Mouse (Mus musculus) midbrain, embryonic 11.5 days (tissue): ENCODE results near the gene Tgm5. TPM values are rescaled to one million over a fixed set of nuclear protein-coding genes. Genes with fewer than 3 reads are reported as not detected.
"Not testable (repeated sequence)": the region's sequence is repeated elsewhere in the genome, so short reads cannot be mapped to it uniquely, and the experiment has no call there.

ENCODE experiments used
- ATAC-seq: fragments of 200-750 bp; cut with Nextera tagmentation; 2 replicates; pipeline ENCODE4 v1.8.0; 2017; ENCODE audit warnings: moderate TSS enrichment, moderate library complexity; ENCODE audit not compliant: low FRiP score
- DNase-seq: peaks from one replicate; pipeline ENCODE4 v3.0.0; 2015; ENCODE audit warnings: low spot score; ENCODE audit errors: missing footprints
- H3K27ac ChIP-seq: fragments of 300-500 bp; sonication (generic); 2 replicates; pipeline ENCODE4 v1.5.1; 2014; ENCODE audit warnings: low read depth, low read length
- H3K27me3 ChIP-seq: fragments of 300-500 bp; sonication (generic); 2 replicates; pipeline ENCODE4 v1.6.1; 2014; ENCODE audit warnings: mild to moderate bottlenecking, low read length, moderate library complexity, mixed read lengths; ENCODE audit not compliant: control insufficient read depth, insufficient read depth
- H3K36me3 ChIP-seq: fragments of 300-500 bp; sonication (generic); 2 replicates; pipeline ENCODE4 v1.6.1; 2014; ENCODE audit warnings: mild to moderate bottlenecking, low read length, moderate library complexity, mixed read lengths; ENCODE audit not compliant: control insufficient read depth, insufficient read depth
- H3K4me1 ChIP-seq: fragments of 300-500 bp; sonication (generic); 2 replicates; pipeline ENCODE4 v1.6.1; 2014; ENCODE audit warnings: low read length; ENCODE audit not compliant: control insufficient read depth, insufficient read depth
- H3K4me2 ChIP-seq: fragments of 300-500 bp; sonication (generic); 2 replicates; pipeline ENCODE4 v1.6.1; 2014; ENCODE audit warnings: mild to moderate bottlenecking, moderate library complexity
- H3K4me3 ChIP-seq: fragments of 300-500 bp; sonication (generic); 2 replicates; pipeline ENCODE4 v1.5.1; 2014; ENCODE audit warnings: low read depth, low read length
- H3K9ac ChIP-seq: fragments of 300-500 bp; sonication (generic); 2 replicates; pipeline ENCODE4 v1.6.1; 2014; ENCODE audit warnings: low read length
- H3K9me3 ChIP-seq: fragments of 300-500 bp; sonication (generic); 2 replicates; pipeline ENCODE4 v1.6.1; 2016; ENCODE audit warnings: low read length; ENCODE audit not compliant: control insufficient read depth
- WGBS: fragments of 180-500 bp; shearing (Covaris S2); extraction: QIAGEN DNeasy Blood & Tissue Kit; methylation state at CpG from one replicate; pipeline ENCODE4 v1.1.7; 2014; 5-methylcytosine and 5-hydroxymethylcytosine counted together
- polyA plus RNA-seq: library from polyadenylated mRNA; unstranded; fragments of >200 nt; fragmentation: Nextera tagmentation; extraction: Ambion mirVana; gene quantifications from 2 replicates; pipeline ENCODE4 v1.2.1, GENCODE M21; 2014

Tgm5 gene
- polyA plus RNA-seq, 1 experiment from 2014 or later: not detected

DNA sequence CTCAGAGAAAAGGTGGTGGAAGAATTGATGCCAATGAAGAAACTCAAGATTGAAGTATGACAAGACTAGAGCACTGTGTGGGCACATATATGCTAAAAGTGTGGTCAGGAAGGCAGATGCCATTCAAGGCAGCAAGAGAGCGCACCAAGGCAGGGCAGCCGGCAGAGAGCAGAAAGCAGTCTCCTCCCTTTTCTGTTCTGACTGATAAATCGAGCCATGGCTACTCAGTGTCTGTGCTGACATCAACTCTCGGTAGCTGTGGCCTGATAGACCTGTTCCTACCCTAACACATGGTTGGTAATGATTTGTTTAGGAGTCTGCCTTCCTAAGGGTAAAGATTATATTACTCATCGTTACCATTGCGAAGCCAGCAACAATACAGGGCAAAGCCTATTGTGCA lies 29.7 kb downstream of the Tgm5 start:
- ATAC-seq (no peak), DNase-seq (no peak)
- no peak overlapping the region for H3K9ac ChIP-seq
- H3K9me3 ChIP-seq: no peaks in the 10 kb centered on the region
- H3K4me2 ChIP-seq: no peak overlapping the region
- H3K27ac ChIP-seq: no peak overlapping the region
- 86% methylated on average over 6 of the region's 6 CpGs for WGBS
- H3K4me1 ChIP-seq: no peaks in the 10 kb centered on the region
- H3K27me3 ChIP-seq: no peaks in the 10 kb centered on the region
- H3K36me3 ChIP-seq: no peaks in the 10 kb centered on the region
- no peak overlapping the region for H3K4me3 ChIP-seq

DNA sequence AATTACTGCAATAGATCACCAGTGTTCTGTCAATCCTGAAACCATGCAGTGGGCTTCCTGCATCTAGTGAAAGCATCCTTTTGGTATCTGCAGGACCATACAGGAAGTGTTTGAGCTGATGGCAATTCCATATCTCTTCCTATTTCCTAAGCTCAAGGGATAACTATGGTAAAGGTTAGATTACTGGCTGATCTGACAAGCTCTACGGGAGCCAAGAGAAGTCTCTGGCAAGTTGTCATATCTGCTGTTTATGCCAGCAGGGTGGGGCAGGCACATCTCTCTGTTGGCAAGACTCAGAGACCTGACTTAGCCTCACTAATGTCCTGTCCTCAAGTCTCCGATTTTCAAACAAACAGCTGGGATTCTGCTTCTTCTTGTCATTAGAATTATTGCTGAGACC lies 31.6 kb downstream of the Tgm5 start:
- ATAC-seq (no peak), DNase-seq (no peak)
- H3K27ac ChIP-seq: no peak overlapping the region
- no peak overlapping the region for H3K4me2 ChIP-seq
- H3K4me3 ChIP-seq: no peak overlapping the region
- no peaks in the 10 kb centered on the region for H3K4me1 ChIP-seq
- H3K9ac ChIP-seq: no peak overlapping the region
- H3K27me3 ChIP-seq: no peaks in the 10 kb centered on the region
- 86% methylated on average over 2 of the region's 2 CpGs for WGBS
- H3K9me3 ChIP-seq: no peaks in the 10 kb centered on the region
- H3K36me3 ChIP-seq: no peaks in the 10 kb centered on the region

DNA sequence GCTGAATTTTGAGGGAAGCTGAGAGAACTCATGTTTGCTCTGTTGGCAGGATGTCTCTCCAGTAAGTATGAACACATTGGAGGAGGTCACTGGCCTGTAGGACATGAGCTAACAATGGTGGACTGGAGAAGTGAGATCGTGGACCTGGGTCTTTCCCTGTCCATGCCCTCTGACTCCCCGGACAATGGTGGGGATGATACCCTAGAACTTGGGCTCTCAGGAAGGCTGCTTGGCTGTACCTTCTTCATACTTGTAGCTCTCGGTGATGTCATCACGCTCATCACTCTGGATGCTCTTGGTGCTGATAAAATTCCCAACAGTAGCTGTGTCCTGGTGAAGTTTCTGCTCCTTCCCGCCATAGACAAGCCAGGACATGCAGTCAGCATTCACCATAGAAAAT lies 33.5 kb downstream of the Tgm5 start:
- H3K4me2 ChIP-seq: no peak overlapping the region
- no peaks in the 10 kb centered on the region for H3K27me3 ChIP-seq
- no peaks in the 10 kb centered on the region for H3K36me3 ChIP-seq
- H3K4me3 ChIP-seq: no peak overlapping the region
- H3K9ac ChIP-seq: no peak overlapping the region
- ATAC-seq (no peak), DNase-seq (no peak)
- H3K4me1 ChIP-seq: no peaks in the 10 kb centered on the region
- 87% methylated on average over 5 of the region's 5 CpGs for WGBS
- no peak overlapping the region for H3K27ac ChIP-seq
- no peaks in the 10 kb centered on the region for H3K9me3 ChIP-seq

DNA sequence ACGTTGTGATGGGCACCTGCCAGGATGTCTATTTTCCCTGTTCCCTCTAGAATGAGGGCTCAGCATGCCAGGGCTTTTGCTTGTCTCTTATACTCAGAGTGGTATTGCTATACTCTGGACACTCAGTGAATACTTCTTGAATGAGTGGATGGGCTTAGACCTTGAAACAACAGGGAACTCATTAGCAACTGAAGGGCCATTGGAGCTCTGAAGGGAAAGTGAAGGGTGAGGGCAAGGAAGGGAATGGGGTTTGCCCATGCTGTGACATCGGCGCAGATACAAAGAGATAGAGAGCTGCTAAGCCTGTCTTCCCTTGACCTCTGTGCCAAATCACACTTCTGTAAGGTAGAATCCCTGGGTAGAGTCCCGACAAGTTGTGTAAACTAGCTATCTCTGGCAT lies 40.0 kb downstream of the Tgm5 start:
- 79% methylated on average over 4 of the region's 4 CpGs for WGBS

DNA sequence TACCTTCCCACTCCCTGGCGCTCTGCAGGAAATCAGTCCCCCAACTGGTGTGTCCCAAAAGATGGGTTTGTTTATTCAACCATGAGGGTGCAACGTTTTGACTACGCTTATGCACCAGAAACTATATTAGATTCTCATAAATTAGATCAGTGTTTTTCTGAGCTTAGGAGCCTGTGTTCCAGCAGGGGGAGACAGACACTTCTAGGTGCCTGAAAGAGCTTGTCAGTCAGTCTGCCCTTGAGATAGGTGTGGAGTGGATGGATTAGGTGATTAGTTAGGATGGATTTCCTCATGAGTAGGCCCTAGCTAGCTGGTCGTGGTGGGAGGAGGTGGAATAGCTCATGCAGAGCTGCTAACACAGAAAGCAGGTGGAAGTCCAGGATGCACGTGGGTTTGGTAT lies 44.5 kb downstream of the Tgm5 start:
- DNase-seq: no peak
- no peak overlapping the region for H3K4me2 ChIP-seq
- WGBS: 55% methylated on average over 5 of the region's 5 CpGs

More for the DNA sequence above, 40.0 kb downstream of the Tgm5 start:
- H3K9ac ChIP-seq: no peak overlapping the region
- ATAC-seq (no peak), DNase-seq (no peak)
- no peak overlapping the region for H3K4me3 ChIP-seq
- H3K36me3 ChIP-seq: no peaks in the 10 kb centered on the region
- H3K27me3 ChIP-seq: no peaks in the 10 kb centered on the region
- H3K4me2 ChIP-seq: no peak overlapping the region
- H3K4me1 ChIP-seq: no peaks in the 10 kb centered on the region
- no peak overlapping the region for H3K27ac ChIP-seq
- no peaks in the 10 kb centered on the region for H3K9me3 ChIP-seq

DNA sequence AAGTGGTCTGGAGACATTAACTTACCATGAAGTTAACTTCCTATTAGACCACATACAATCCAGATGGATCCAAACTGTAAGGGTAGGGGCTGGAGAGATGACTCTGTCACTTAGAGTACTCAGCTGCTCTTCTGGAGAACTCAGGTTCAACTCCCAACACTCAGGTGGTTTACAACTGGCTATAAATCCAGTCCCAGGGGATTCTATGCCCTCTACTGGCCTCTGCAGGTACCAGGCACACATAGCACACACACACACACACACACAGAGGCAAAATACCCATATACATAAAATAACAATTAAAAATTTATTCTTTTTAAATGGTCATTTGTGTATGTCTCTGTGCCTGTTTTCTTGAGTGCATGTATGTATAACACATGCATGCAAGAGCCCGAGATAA lies 46.3 kb downstream of the Tgm5 start:
- no peak for ATAC-seq
- no peaks in the 10 kb centered on the region for H3K36me3 ChIP-seq
- WGBS: 98% methylated on average over 1 of the region's 1 CpGs

More for the DNA sequence above, 44.5 kb downstream of the Tgm5 start:
- H3K9ac ChIP-seq: no peak overlapping the region
- H3K27me3 ChIP-seq: no peaks in the 10 kb centered on the region
- H3K27ac ChIP-seq: no peak overlapping the region
- H3K4me3 ChIP-seq: no peak overlapping the region
- no peaks in the 10 kb centered on the region for H3K4me1 ChIP-seq
- no peak for ATAC-seq
- no peaks in the 10 kb centered on the region for H3K36me3 ChIP-seq
- no peaks in the 10 kb centered on the region for H3K9me3 ChIP-seq

DNA sequence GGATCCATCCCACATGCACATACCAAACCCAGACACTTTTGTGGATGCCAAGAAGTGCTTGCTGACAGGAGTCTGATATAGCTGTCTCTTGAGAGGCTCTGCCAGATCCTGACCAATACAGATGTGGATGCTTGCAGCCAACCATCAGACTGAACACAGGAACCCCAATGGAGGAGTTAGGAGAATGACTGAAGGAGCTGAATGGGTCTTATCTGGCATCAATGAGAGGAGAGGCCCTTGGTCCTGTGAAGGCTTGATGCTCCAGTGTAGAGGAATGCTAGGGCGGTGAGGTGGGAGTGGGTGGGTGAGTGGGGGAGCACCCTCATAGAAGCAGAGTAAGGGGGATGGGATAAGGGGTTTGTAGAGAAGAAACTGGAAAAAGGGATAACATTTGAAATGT lies 46.8 kb downstream of the Tgm5 start:
- WGBS: 92% methylated on average over 1 of the region's 1 CpGs
- not testable (repeated sequence) for H3K36me3 ChIP-seq

More for the DNA sequence above, 46.3 kb downstream of the Tgm5 start:
- Histone ChIP-seq H3K27me3 (no peaks in the 10 kb centered on the region), H3K9me3 (no peaks in the 10 kb centered on the region), H3K27ac (no peak overlapping the region), H3K4me1 (no peaks in the 10 kb centered on the region), H3K4me2 (no peak overlapping the region), H3K4me3 (no peak overlapping the region), H3K9ac (no peak overlapping the region)
- no peak for DNase-seq

DNA sequence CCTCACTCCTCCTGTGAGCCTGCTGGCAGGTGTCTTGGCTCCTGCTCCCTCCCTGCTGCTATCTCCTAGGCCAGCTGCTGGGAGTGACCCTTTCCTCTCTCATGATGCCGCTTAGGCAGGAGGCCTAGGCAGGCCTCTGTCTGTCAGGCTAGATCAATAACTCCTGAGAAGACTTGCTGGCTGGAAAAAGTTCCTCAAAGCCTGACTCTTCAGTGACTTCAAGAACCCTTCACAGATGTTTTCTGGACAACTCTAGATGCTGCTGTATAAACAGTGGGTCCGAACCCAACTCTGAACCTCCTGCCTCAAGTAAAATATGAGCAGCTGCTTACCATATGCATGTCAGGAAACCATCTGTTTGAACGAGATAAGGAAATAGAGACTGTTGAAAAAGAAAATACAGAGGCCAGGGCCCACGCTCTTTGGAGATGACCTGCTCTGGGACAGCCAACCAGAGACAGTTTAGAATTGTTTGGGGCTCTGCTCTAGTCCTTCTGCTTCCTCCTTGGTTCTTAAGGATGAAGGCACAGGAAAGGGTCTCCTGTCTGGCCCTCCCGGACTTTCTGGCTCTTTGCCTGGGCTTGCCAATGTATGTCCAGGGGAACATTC lies 48.8 kb downstream of the Tgm5 start, which contains the start of gene Epb42:
Gene Epb42 (minus strand): TSS at position 340 of the 609 bp plus-strand sequence.
- WGBS: 66% methylated on average over 5 of the region's 5 CpGs
- Histone ChIP-seq H3K27me3 (no peaks in the 10 kb centered on the region), H3K4me1 (no peaks in the 10 kb centered on the region), H3K27ac (no peak within 1 kb of the TSS), H3K36me3 (no peaks in the 10 kb centered on the region), H3K9ac (no peak within 1 kb of the TSS), H3K4me2 (no peak within 1 kb of the TSS), H3K4me3 (no peak within 1 kb of the TSS), H3K9me3 (no peaks in the 10 kb centered on the region)
- no peak for ATAC-seq
- DNase-seq: no peak

More for the DNA sequence above, 46.8 kb downstream of the Tgm5 start:
- H3K9ac ChIP-seq, H3K4me3 ChIP-seq, H3K27me3 ChIP-seq, H3K4me1 ChIP-seq, ATAC-seq, H3K4me2 ChIP-seq, H3K27ac ChIP-seq, DNase-seq, H3K9me3 ChIP-seq: not testable (repeated sequence)

DNA sequence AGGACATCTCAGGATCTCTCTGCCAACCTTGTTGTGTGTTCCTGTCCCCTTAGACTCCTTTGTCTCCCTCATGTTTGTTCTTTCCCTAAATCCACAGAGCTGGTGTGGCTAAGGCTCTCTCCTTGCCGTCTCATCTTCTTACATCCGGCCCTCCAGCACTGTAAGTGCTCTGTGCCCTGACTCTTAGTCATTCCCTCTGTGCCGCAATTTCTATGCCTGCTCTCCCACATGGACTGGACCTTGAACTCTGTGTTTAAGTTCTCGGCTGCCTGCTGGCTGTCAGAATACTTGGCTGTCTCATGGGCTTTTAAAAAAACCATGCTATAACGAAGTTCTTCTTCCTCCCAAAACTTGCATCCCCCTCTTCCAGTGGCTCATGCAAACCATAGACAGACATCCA lies 62.7 kb downstream of the Tgm5 start:
- Histone ChIP-seq H3K4me1 (no peaks in the 10 kb centered on the region), H3K9me3 (no peaks in the 10 kb centered on the region), H3K36me3 (no peaks in the 10 kb centered on the region; the same call in 1 of the 2 replicates), H3K9ac (no peak overlapping the region), H3K4me3 (no peak overlapping the region), H3K4me2 (no peak overlapping the region), H3K27ac (no peak overlapping the region), H3K27me3 (no peaks in the 10 kb centered on the region)
- DNase-seq (no peak), ATAC-seq (no peak)
- 73% methylated on average over 5 of the region's 5 CpGs for WGBS
